Mouse (Mus musculus) heart, postnatal 4 days (tissue): ENCODE measurements around the gene Cilp. TPM values are rescaled to one million over a fixed set of nuclear protein-coding genes. Genes with fewer than 3 reads are reported as not detected.
"Not testable (repeated sequence)": the region's sequence is repeated elsewhere in the genome, so short reads cannot be mapped to it uniquely, and the experiment has no call there.

ENCODE experiments used
- DNase-seq: peaks from one replicate; pipeline ENCODE4 v3.0.0; 2021
- total RNA-seq, 2 experiments: library from RNA; stranded (reverse); gene quantifications; 2 replicates each; pipeline ENCODE4 v1.2.3; 2021

Cilp gene
- total RNA-seq: 1 to 10 TPM; 1.4 to 1.5 TPM

GRCm38 (mm10) chr9:65264959-65265358, at the start of gene Cilp:
TSS of gene Cilp (plus strand) at chr9:65265180.
- peak; percentile 53 for DNase-seq

GRCm38 (mm10) chr9:65215494-65216126, 49.4 kb upstream of the Cilp start:
- no peak for DNase-seq

- no peak for DNase-seq
These were observed 48.0 kb upstream of the Cilp start for GRCm38 (mm10) chr9:65216972-65217371.

GRCm38 (mm10) chr9:65217661-65218060, 47.3 kb upstream of the Cilp start:
- DNase-seq: no peak

- no peak for DNase-seq
These were observed 46.1 kb upstream of the Cilp start for GRCm38 (mm10) chr9:65218916-65219315.

- not testable (repeated sequence) for DNase-seq
These were observed 44.6 kb upstream of the Cilp start for GRCm38 (mm10) chr9:65220398-65220797.

- no peak for DNase-seq
These were observed 41.1 kb upstream of the Cilp start for GRCm38 (mm10) chr9:65223927-65224326.

GRCm38 (mm10) chr9:65225795-65226194, 39.2 kb upstream of the Cilp start:
- peak; percentile 55 for DNase-seq

- DNase-seq: no peak
These were observed 34.7 kb upstream of the Cilp start for GRCm38 (mm10) chr9:65230250-65230649.

- DNase-seq: no peak
These were observed 33.7 kb upstream of the Cilp start for GRCm38 (mm10) chr9:65231284-65231683.

- no peak for DNase-seq
These were observed 31.6 kb upstream of the Cilp start for GRCm38 (mm10) chr9:65233243-65233985.

GRCm38 (mm10) chr9:65234734-65235133, 30.2 kb upstream of the Cilp start:
- no peak for DNase-seq

GRCm38 (mm10) chr9:65235601-65236000, 29.4 kb upstream of the Cilp start:
- DNase-seq: no peak

- DNase-seq: no peak
These were observed 27.4 kb upstream of the Cilp start for GRCm38 (mm10) chr9:65237616-65238015.

- no peak for DNase-seq
These were observed 26.7 kb upstream of the Cilp start for GRCm38 (mm10) chr9:65238191-65238760.

- no peak for DNase-seq
These were observed 25.8 kb upstream of the Cilp start for GRCm38 (mm10) chr9:65239176-65239575.

- no peak for DNase-seq
These were observed 25.2 kb upstream of the Cilp start for GRCm38 (mm10) chr9:65239731-65240130.

- no peak for DNase-seq
These were observed 24.4 kb upstream of the Cilp start for GRCm38 (mm10) chr9:65240587-65240986.

- DNase-seq: no peak
These were observed 23.0 kb upstream of the Cilp start for GRCm38 (mm10) chr9:65241973-65242372.

- no peak for DNase-seq
These were observed 21.7 kb upstream of the Cilp start for GRCm38 (mm10) chr9:65243249-65243648.

GRCm38 (mm10) chr9:65244036-65244806, 20.8 kb upstream of the Cilp start:
- DNase-seq: no peak

GRCm38 (mm10) chr9:65247502-65248376, 17.2 kb upstream of the Cilp start:
- peak; percentile 67 for DNase-seq
